Mouse (Mus musculus): ENCODE results near the gene Nqo1.

DNA sequence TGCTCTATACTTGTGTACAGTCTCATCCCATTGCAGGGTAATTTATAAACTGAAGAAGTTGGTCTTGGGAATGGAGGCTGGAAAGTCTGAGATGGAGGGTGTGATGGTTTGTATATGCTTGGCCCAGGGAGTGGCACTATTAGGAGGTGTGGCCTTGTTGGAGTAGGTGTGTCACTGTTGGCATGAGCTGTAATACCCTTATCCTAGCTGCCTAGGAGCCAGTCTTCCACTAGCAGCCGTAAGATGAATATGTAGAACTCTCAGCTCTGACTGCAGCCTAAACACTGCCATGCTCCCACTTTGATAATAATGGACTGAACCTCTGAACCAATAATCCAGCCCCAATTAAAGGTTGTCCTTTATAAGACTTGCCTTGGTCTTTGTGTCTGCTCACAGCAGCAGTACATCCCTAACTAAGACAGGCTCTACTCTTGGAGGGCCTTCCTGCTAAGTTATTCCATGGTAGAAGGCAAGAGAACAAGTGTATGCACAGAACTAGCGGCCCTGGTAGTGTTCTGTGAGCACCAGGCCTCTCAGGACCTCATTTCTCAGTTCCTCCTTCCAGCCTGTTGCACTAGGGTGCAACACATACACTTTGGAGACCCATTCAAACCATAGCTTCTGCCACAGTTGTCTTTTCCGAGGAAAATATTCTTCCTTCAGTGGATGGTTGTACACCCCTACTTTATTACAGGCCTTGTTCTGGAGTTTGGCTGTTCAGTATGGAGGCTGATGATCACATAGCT, 37.0 kb upstream of the Nqo1 start:
- TF ChIP-seq CTCF (IDR thresholded peaks at IDR 0.05; ENCODE audit: borderline replicate concordance, extremely low read depth, insufficient read depth, insufficient read length) (no peak), POLR2A (IDR thresholded peaks at IDR 0.05; ENCODE audit: borderline replicate concordance, extremely low read depth, insufficient read depth, insufficient read length, poor library complexity, severe bottlenecking) (no peak)

All from brain, embryonic 14.5 days (tissue).